Comparison of ENCODE assay signal across 8 mouse cellular contexts in genomic region chr9:67633761-67634441, GRCm38 (mm10).
DNase-seq lines count a peak whose midpoint lies in the region; ATAC-seq and TF ChIP-seq lines count a peak whose summit lies in the region.

No protein-coding gene starts in this region.

- TF ChIP-seq POLR2A in olfactory bulb, adult 2 months (IDR thresholded peaks at IDR 0.05; ENCODE audit: insufficient read depth, low read depth, low read length), result peak; percentile 88

- H3K27me3 ChIP-seq in E14TG2a.4 (ENCODE audit: insufficient read depth, low read length), result peaks cover 29% of the 10 kb centered on the region
- peaks cover 13% of the 10 kb centered on the region; the same call in 1 of the 2 replicates for H3K27me3 ChIP-seq in forebrain, embryonic 11.5 days (ENCODE audit: control insufficient read depth, insufficient read depth, low read length)
- peaks cover 2% of the 10 kb centered on the region; the same call in 1 of the 2 replicates for H3K27me3 ChIP-seq in heart, embryonic 14.5 days (ENCODE audit: control insufficient read depth, insufficient read depth, low read length)
- peaks cover 61% of the 10 kb centered on the region for H3K27me3 ChIP-seq in liver, embryonic 13.5 days

- H3K27ac ChIP-seq in forebrain, embryonic 11.5 days (ENCODE audit: low read depth, low read length), result peak overlapping the region; percentile 7; the same call in 1 of the 2 replicates
- H3K27ac ChIP-seq in heart, embryonic 14.5 days (replicated peaks in 1 of 2; ENCODE audit: control insufficient read depth in 1 of 2, insufficient read depth in 1 of 2, low read depth in 2 of 2, low read length in 2 of 2), result peak overlapping the region; percentile 72 to 79
- no peak overlapping the region for H3K27ac ChIP-seq in liver, embryonic 13.5 days
- peak overlapping the region; percentile 67 for H3K27ac ChIP-seq in olfactory bulb, adult 2 months (ENCODE audit: insufficient read depth, low read depth, low read length)

- peak; percentile 71 for ATAC-seq in forebrain, embryonic 11.5 days (replicated peaks; ENCODE audit: low FRiP score)
- ATAC-seq in heart, embryonic 14.5 days (ENCODE audit: insufficient number of reproducible peaks, insufficient read depth, low FRiP score, low read depth), result peak; percentile 65
- ATAC-seq in liver, embryonic 13.5 days (ENCODE audit: low read depth), result no peak

- H3K9me3 ChIP-seq in E14TG2a.4 (ENCODE audit: low read length), result no peaks in the 10 kb centered on the region
- H3K9me3 ChIP-seq in forebrain, embryonic 11.5 days (ENCODE audit: control insufficient read depth, low read length), result no peaks in the 10 kb centered on the region
- no peaks in the 10 kb centered on the region for H3K9me3 ChIP-seq in heart, embryonic 14.5 days (ENCODE audit: control insufficient read depth, low read length)
- H3K9me3 ChIP-seq in liver, embryonic 13.5 days (replicated peaks), result no peaks in the 10 kb centered on the region

- H3K4me3 ChIP-seq in E14TG2a.4 (replicated peaks; ENCODE audit: low read length), result peak overlapping the region; percentile 93
- H3K4me3 ChIP-seq in forebrain, embryonic 11.5 days (ENCODE audit: low read depth, low read length), result peak overlapping the region; percentile 74
- H3K4me3 ChIP-seq in heart, embryonic 14.5 days (ENCODE audit: control insufficient read depth in 1 of 2, insufficient read depth in 1 of 2, low read depth in 1 of 2, low read length in 2 of 2), result peak overlapping the region; percentile 78 to 83
- H3K4me3 ChIP-seq in liver, embryonic 13.5 days (replicated peaks), result peak overlapping the region; percentile 65
- H3K4me3 ChIP-seq in olfactory bulb, adult 2 months (ENCODE audit: insufficient read depth, low read depth, low read length), result peak overlapping the region; percentile 94

- peak overlapping the region; percentile 69 for H3K9ac ChIP-seq in forebrain, embryonic 11.5 days (ENCODE audit: low read length)
- H3K9ac ChIP-seq in heart, embryonic 14.5 days (ENCODE audit: low read length), result peak overlapping the region; percentile 86
- peak overlapping the region; percentile 59 for H3K9ac ChIP-seq in liver, embryonic 13.5 days

- peak; percentile 51 for DNase-seq in brain, embryonic 18.5 days (ENCODE audit: low read depth, low spot score)
- DNase-seq in forebrain, embryonic 11.5 days (ENCODE audit: low spot score), result peak; percentile 85
- peak; percentile 64 to 86 for DNase-seq in kidney, postnatal 25 days
- peak; percentile 11 for DNase-seq in liver, embryonic 13.5 days
- DNase-seq in urinary bladder, adult 18-20 months (ENCODE audit: low spot score in 2 of 2), result peak; percentile 30 to 68

- TF ChIP-seq CTCF in E14TG2a.4 (conservative IDR thresholded peaks at IDR 0.05; ENCODE audit: low read length), result no peak
- no peak for TF ChIP-seq CTCF in olfactory bulb, adult 2 months (IDR thresholded peaks at IDR 0.05; ENCODE audit: insufficient read depth, low read depth, low read length)

- no peaks in the 10 kb centered on the region for H3K36me3 ChIP-seq in E14TG2a.4 (ENCODE audit: insufficient read depth, low read length)
- no peaks in the 10 kb centered on the region for H3K36me3 ChIP-seq in forebrain, embryonic 11.5 days (ENCODE audit: control insufficient read depth, insufficient read depth, low read length)
- no peaks in the 10 kb centered on the region for H3K36me3 ChIP-seq in heart, embryonic 14.5 days (ENCODE audit: control insufficient read depth, insufficient read depth, low read length)
- no peaks in the 10 kb centered on the region for H3K36me3 ChIP-seq in liver, embryonic 13.5 days

- peak overlapping the region; percentile 98 for H3K4me2 ChIP-seq in forebrain, embryonic 11.5 days (ENCODE audit: low read depth, low read length, severe bottlenecking)
- H3K4me2 ChIP-seq in heart, embryonic 14.5 days (ENCODE audit: low read length), result peak overlapping the region; percentile 75
- peak overlapping the region; percentile 67 for H3K4me2 ChIP-seq in liver, embryonic 13.5 days

- under 1% methylated on average over 57 of the region's 61 CpGs for WGBS in forebrain, embryonic 11.5 days
- WGBS in heart, embryonic 14.5 days, result under 1% methylated on average over 61 of the region's 61 CpGs
- under 1% methylated on average over 61 of the region's 61 CpGs for WGBS in liver, embryonic 13.5 days (ENCODE audit: insufficient replicate concordance)
- under 1% methylated on average over 60 of the region's 61 CpGs for WGBS in olfactory bulb, adult 2 months

- peaks cover 26% of the 10 kb centered on the region for H3K4me1 ChIP-seq in E14TG2a.4 (replicated peaks; ENCODE audit: low read depth, low read length)
- peaks cover 8% of the 10 kb centered on the region; the same call in 1 of the 2 replicates for H3K4me1 ChIP-seq in forebrain, embryonic 11.5 days (replicated peaks; ENCODE audit: control insufficient read depth, insufficient read depth, low read length)
- peaks cover 7 to 32% of the 10 kb centered on the region in 2 experiments for H3K4me1 ChIP-seq in heart, embryonic 14.5 days (ENCODE audit: control insufficient read depth in 2 of 2, insufficient read depth in 2 of 2, low read length in 2 of 2)
- peaks cover 11% of the 10 kb centered on the region for H3K4me1 ChIP-seq in liver, embryonic 13.5 days (replicated peaks)
- peaks cover 8% of the 10 kb centered on the region for H3K4me1 ChIP-seq in olfactory bulb, adult 2 months (ENCODE audit: control insufficient read depth, insufficient read depth, low read length)

Comparison
In these comparisons a context has a peak if more than half of its experiments do, and no peak if none do; other contexts are left out.
1. DNase-seq: peak in every context shown above with its lines; median percentile 85 in forebrain, embryonic 11.5 days; 75 in kidney, postnatal 25 days; 51 in brain, embryonic 18.5 days; 49 in urinary bladder, adult 18-20 months; 11 in liver, embryonic 13.5 days.